Mouse (Mus musculus) kidney, embryonic 14.5 days (tissue): ENCODE measurements around the gene Creb3l1. TPM values are rescaled to one million over a fixed set of nuclear protein-coding genes. Genes with fewer than 3 reads are reported as not detected.

Experiments used
- ATAC-seq: fragments of 200-750 bp; cut with Nextera tagmentation; 2 replicates; pipeline ENCODE4 v1.8.0; 2017; ENCODE audit warnings: moderate number of reproducible peaks, mild to moderate bottlenecking, moderate TSS enrichment, moderate library complexity; ENCODE audit not compliant: low FRiP score, low TSS enrichment
- H3K27ac ChIP-seq: fragments of 300-500 bp; sonication (generic); 2 replicates; pipeline ENCODE4 v1.5.1; 2014; ENCODE audit warnings: low read depth, mild to moderate bottlenecking, low read length, moderate library complexity, mixed read lengths
- H3K27me3 ChIP-seq: fragments of 300-500 bp; sonication (generic); 2 replicates; pipeline ENCODE4 v1.6.1; 2014; ENCODE audit warnings: mild to moderate bottlenecking, low read length; ENCODE audit not compliant: control insufficient read depth, insufficient read depth
- H3K36me3 ChIP-seq: fragments of 300-500 bp; sonication (generic); 2 replicates; pipeline ENCODE4 v1.6.1; 2014; ENCODE audit warnings: low read length, mixed read lengths; ENCODE audit not compliant: control insufficient read depth, insufficient read depth
- H3K4me1 ChIP-seq: fragments of 300-500 bp; sonication (generic); 2 replicates; pipeline ENCODE4 v1.6.1; 2014; ENCODE audit warnings: low read length, mixed read lengths; ENCODE audit not compliant: control insufficient read depth, insufficient read depth
- H3K4me2 ChIP-seq: fragments of 300-500 bp; sonication (generic); replicated peaks from 2 replicates; pipeline ENCODE4 v1.6.1; 2014; ENCODE audit warnings: low read depth, mild to moderate bottlenecking, low read length
- H3K4me3 ChIP-seq: fragments of 300-500 bp; sonication (generic); 2 replicates; pipeline ENCODE4 v1.5.1; 2014; ENCODE audit warnings: mild to moderate bottlenecking, low read length
- H3K9ac ChIP-seq: fragments of 300-500 bp; sonication (generic); 2 replicates; pipeline ENCODE4 v1.6.1; 2014; ENCODE audit warnings: low read depth, mild to moderate bottlenecking, low read length, moderate library complexity
- H3K9me3 ChIP-seq: fragments of 300-500 bp; sonication (generic); 2 replicates; pipeline ENCODE4 v1.6.1; 2016; ENCODE audit warnings: low read length; ENCODE audit not compliant: control insufficient read depth
- WGBS: fragments of 180-500 bp; shearing (Covaris S2); extraction: QIAGEN DNeasy Blood & Tissue Kit; methylation state at CpG from one replicate; pipeline ENCODE4 v1.1.7; 2014; 5-methylcytosine and 5-hydroxymethylcytosine counted together
- polyA plus RNA-seq: library from polyadenylated mRNA; unstranded; fragments of >200 nt; fragmentation: Nextera tagmentation; extraction: Ambion mirVana; gene quantifications from 2 replicates; pipeline ENCODE4 v1.2.1, GENCODE M21; 2014

Gene Creb3l1
- polyA plus RNA-seq, 1 experiment from 2014 or later = 15.0 TPM

DNA sequence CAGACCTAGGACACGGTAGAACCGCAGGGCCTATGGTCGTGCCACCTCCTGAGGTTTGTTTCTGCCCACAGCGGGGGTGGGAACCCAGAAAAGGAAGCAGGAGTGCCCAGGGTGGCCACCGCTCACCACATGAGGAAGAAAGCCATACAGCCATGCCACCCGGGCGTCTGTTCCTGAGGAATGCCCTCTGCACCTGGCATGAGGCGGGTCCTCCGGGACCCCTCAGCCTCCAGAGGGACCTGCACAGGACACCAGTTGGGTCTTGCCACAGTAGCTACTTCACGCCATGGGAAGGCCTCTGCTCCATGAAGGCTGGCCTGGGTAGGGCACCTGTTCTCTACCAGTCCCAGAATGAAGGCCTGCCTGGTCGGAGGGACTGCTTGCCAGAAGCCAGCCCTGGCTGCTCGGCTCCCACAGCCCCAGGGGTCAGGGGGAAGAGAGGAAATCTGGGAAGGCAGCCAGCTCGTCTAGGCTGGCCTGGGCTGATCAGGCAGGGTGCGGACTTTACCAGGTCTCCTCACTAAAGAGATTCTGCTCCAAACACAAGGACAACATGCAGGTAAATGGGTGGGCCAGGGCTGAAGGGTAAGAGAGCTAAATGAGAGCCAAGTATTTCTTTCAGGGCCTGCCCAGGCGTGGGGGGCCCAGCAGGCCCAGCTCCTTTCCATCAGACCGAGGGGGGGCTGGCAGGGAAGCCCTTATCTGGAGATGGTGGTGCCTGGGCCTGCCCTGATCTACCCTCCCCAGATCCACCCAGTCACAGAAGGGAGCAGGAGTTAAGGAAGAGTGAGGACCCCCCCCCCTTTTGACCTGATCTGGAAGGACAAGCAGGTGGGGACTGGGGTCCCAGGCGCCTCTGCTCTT is 74.7 kb downstream of the Creb3l1 start:
- no peaks in the 10 kb centered on the region for H3K9me3 ChIP-seq
- H3K27me3 ChIP-seq = no peaks in the 10 kb centered on the region
- peak overlapping the region; percentile 34; the same call in 1 of the 2 replicates for H3K9ac ChIP-seq
- H3K27ac ChIP-seq = peak overlapping the region; percentile 59; the same call in 1 of the 2 replicates
- WGBS = 64% methylated on average over 17 of the region's 17 CpGs
- H3K4me1 ChIP-seq = peaks cover 43% of the 10 kb centered on the region
- peak; percentile 8; the same call in 1 of the 2 replicates for ATAC-seq
- H3K4me2 ChIP-seq = peak overlapping the region; percentile 35
- 0 out of 2 replicates have a peak, but pooled peaks cover 2% of the 10 kb centered on the region for H3K36me3 ChIP-seq
- H3K4me3 ChIP-seq = 0 out of 2 replicates have a peak overlapping the region, but pooled peaks have one; percentile 9

DNA sequence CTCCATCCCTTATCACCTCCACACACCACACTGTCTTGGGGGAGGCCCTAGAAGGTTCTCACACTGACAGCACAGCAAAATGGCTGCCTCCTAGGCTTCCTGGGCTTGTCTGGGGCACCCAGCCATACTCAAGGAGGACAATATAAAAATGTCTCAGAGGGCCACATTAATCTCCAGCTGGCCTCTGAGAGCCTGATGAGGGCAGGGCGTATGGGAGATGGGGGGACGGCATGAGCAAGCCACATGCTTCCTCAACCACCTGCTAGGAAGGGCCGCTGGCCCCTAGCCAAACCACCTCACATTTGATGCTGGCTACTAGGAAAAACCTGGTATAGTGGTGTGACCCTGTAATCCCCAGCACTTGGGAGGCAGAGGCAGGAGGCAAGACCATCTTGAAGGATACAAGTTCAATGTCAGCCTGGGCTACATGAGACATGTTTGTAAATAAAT is 75.5 kb downstream of the Creb3l1 start:
- Histone ChIP-seq H3K4me1 (peaks cover 42% of the 10 kb centered on the region), H3K4me3 (no peak overlapping the region), H3K4me2 (no peak overlapping the region), H3K9me3 (no peaks in the 10 kb centered on the region), H3K9ac (no peak overlapping the region), H3K36me3 (0 out of 2 replicates have a peak, but pooled peaks cover 2% of the 10 kb centered on the region), H3K27me3 (no peaks in the 10 kb centered on the region), H3K27ac (no peak overlapping the region; the same call in 1 of the 2 replicates)
- no peak for ATAC-seq
- 67% methylated on average over 3 of the region's 3 CpGs for WGBS

DNA sequence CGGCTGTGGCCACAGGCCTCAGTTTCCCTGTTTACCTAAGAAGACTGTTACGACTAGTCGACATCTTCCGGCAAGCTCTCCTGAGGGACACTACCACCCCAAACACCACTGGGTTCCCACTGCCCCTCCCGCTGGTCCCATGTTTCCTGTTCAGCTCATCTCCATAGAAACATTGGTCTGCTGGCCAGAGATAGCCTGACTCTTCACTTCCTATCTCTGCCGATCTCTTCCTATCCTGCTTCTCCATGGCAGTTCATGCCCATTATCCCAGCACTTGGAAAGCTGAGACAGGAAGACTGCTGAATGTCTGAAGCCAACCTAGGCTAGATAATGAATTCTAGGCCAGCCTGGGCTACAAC is 76.2 kb downstream of the Creb3l1 start:
- Histone ChIP-seq H3K36me3 (0 out of 2 replicates have a peak, but pooled peaks cover 8% of the 10 kb centered on the region), H3K4me2 (no peak overlapping the region), H3K27ac (no peak overlapping the region; the same call in 1 of the 2 replicates), H3K4me3 (no peak overlapping the region), H3K4me1 (peaks cover 37% of the 10 kb centered on the region), H3K27me3 (no peaks in the 10 kb centered on the region), H3K9me3 (no peaks in the 10 kb centered on the region), H3K9ac (no peak overlapping the region)
- 68% methylated on average over 6 of the region's 6 CpGs for WGBS
- ATAC-seq = no peak

DNA sequence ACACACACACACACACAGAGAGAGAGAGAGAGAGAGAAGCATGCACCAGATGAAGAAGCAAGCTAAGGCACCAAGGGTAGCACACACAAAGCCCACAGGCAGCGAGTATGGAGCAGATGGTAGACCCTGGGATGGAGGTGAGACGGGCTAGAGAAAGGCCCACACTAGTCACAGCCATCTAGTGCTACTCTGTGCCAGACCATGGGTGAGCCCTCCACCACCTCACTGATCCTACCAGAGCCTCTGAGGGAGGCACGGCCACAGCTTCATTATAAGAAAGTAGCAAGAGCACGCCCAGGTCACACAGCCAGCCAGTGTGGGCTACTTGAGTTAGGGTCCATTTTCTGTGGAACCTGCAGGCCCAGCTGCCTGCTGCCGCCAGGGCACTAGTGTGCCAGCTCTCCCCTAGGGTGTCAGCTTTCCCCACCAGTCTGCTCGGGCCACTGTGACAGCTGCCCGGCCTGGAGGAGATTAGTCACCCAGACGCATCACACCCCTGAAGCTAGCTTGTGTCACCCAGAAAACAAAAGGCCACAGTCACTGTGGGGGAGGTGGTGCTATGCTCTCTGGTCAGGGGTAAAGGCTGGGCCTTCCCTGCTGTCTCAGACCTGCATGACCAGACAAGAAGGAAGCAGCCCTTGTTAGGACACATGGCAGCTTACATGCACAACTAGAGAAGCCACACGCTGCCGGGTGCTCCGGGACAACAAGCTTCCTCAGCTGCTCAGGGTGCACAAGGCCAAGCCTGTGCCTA is 76.7 kb downstream of the Creb3l1 start:
- Histone ChIP-seq H3K9me3 (no peaks in the 10 kb centered on the region), H3K4me2 (no peak overlapping the region), H3K4me3 (no peak overlapping the region), H3K27ac (peak overlapping the region; percentile 13; the same call in 1 of the 2 replicates), H3K9ac (0 out of 2 replicates have a peak overlapping the region, but pooled peaks have one; percentile 8), H3K36me3 (0 out of 2 replicates have a peak, but pooled peaks cover 8% of the 10 kb centered on the region), H3K4me1 (peaks cover 37% of the 10 kb centered on the region), H3K27me3 (no peaks in the 10 kb centered on the region)
- ATAC-seq = 0 out of 2 replicates have a peak, but pooled peaks have one; percentile 14
- WGBS = 51% methylated on average over 11 of the region's 11 CpGs

DNA sequence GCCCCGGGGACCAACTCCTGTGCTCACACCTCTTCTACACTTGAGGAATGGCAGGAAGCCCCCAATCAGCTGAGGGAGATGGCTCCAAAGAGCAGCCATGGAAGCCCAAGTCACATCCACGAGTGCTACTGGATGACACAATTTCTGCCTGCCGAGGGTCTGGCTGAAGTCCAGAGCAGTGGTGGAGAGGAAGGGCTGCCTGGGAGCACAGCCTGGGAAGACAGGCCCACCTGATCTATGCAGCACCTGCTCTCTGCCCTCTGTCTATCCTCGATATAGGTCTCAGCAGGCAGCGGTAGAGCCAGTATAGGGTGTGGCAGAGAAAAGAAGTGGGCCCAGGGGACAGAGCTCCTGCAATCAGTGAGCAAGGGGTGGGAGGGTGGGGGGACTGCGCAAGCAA is 77.5 kb downstream of the Creb3l1 start:
- H3K4me1 ChIP-seq = peaks cover 37% of the 10 kb centered on the region
- H3K9me3 ChIP-seq = no peaks in the 10 kb centered on the region
- no peak overlapping the region for H3K9ac ChIP-seq
- 68% methylated on average over 6 of the region's 6 CpGs for WGBS
- H3K4me3 ChIP-seq = no peak overlapping the region
- H3K27me3 ChIP-seq = no peaks in the 10 kb centered on the region
- no peak for ATAC-seq
- H3K27ac ChIP-seq = no peak overlapping the region
- peaks cover 9% of the 10 kb centered on the region; the same call in 1 of the 2 replicates for H3K36me3 ChIP-seq
- no peak overlapping the region for H3K4me2 ChIP-seq

DNA sequence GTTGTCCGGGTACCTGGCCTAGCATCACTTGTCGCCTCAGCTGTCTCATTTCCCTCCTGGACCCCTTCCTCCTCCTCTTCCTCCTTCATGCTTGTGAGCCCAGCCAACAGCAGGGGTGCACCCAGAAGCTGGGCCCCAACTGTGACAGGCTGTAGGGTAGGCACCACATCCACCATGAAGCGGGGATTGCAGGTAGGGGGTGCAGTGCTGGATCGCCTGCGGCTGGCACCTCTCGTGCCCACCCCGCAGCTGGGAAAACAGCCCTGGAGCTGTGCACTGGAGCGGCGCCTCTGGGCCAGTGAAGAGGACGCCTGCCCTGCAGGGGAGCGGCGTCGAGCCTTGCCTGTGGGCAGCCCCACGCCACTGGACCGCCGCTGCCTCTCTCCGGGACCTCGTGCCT is 78.8 kb downstream of the Creb3l1 start, which contains the start of gene Gm9821:
Gene Gm9821, plus strand, starts transcription at position 221 of the 400 bp plus-strand sequence.
- no peak for ATAC-seq
- Histone ChIP-seq H3K4me3 (no peak within 1 kb of the TSS), H3K4me2 (no peak within 1 kb of the TSS), H3K36me3 (peaks cover 14% of the 10 kb centered on the region; the same call in 1 of the 2 replicates), H3K9ac (peak within 1 kb of the TSS; percentile 12; the same call in 1 of the 2 replicates), H3K9me3 (no peaks in the 10 kb centered on the region), H3K27me3 (no peaks in the 10 kb centered on the region), H3K27ac (0 out of 2 replicates have a peak within 1 kb of the TSS, but pooled peaks have one; percentile 11), H3K4me1 (peaks cover 33% of the 10 kb centered on the region)
- 84% methylated on average over 18 of the region's 18 CpGs for WGBS

DNA sequence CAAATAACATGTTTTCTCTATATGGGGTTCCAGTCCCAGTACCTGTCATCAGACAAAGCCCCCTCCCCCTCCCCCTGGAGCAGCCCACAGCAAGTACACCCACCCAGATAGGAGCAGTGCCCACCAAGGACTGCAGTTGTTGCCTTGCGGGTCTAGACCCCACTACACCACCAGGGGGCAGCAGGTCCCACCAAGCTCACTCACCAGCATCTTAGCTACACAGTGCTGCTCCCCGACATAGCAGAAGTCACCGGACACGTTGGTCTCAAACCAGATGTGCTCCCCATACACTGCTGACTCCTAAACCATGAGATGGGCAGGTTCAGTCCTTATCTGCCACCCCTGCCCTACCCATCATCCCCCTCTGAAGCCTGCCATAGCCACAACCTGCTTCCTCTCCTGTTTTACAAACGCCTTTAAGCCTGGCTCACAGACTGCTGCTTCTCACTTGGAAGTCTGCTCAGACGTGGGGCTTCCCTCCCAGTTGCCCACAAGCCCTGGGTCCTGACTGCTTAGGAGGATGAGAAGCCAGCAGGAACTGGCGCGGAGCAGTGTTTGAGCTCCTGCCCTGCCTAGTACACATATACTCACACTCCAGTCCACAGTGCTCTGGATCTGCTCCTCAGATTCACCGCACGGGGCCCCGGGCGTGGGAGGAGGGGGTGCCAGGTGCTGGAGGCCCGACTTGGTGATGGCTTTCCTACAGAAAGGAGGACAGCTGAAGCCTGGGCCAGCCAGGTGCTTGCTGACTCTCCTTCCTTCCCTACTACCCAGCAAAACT is 79.9 kb downstream of the Creb3l1 start:
- H3K4me1 ChIP-seq = peaks cover 22% of the 10 kb centered on the region
- H3K36me3 ChIP-seq = peaks cover 24% of the 10 kb centered on the region
- WGBS = 39% methylated on average over 13 of the region's 13 CpGs
- no peak overlapping the region for H3K4me3 ChIP-seq
- peak; percentile 71 for ATAC-seq
- H3K27me3 ChIP-seq = no peaks in the 10 kb centered on the region
- no peak overlapping the region; the same call in 1 of the 2 replicates for H3K9ac ChIP-seq
- H3K4me2 ChIP-seq = no peak overlapping the region
- H3K27ac ChIP-seq = 0 out of 2 replicates have a peak overlapping the region, but pooled peaks have one; percentile 11
- no peaks in the 10 kb centered on the region for H3K9me3 ChIP-seq

DNA sequence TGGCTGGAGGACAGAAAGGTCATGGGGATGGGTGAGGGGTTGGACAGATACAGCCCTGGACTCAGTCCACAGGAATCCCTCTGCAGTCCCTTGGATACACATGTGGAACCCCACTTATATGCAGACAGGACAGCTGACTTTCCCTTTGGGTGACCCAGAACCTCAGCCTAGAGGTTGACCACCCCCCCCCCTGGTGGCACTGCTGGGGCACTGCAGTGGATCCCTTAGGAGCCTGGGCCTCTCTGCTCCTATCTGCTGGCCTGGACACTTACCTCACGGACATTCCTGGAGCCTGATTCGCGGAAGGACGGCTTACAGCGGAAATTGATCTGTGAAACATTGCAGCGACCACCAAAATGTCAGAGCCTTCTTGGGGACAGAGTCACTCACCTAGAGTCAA is 81.9 kb downstream of the Creb3l1 start:
- Histone ChIP-seq H3K4me2 (no peak overlapping the region), H3K27ac (no peak overlapping the region), H3K4me3 (no peak overlapping the region), H3K9ac (no peak overlapping the region), H3K27me3 (no peaks in the 10 kb centered on the region), H3K4me1 (peaks cover 3% of the 10 kb centered on the region; the same call in 1 of the 2 replicates), H3K9me3 (no peaks in the 10 kb centered on the region), H3K36me3 (peaks cover 44% of the 10 kb centered on the region)
- 67% methylated on average over 6 of the region's 6 CpGs for WGBS
- ATAC-seq = no peak
